Mouse (Mus musculus): ENCODE measurements around the gene Gm29797. TPM values are rescaled to one million over a fixed set of nuclear protein-coding genes. Genes with fewer than 3 reads are reported as not detected.

Gene Gm29797
- polyA plus RNA-seq, 1 experiment, result not detected

- no peak overlapping the region for H3K27ac ChIP-seq (ENCODE audit: insufficient read depth, low read depth, low read length)
- peaks cover 14% of the 10 kb centered on the region for H3K4me1 ChIP-seq (ENCODE audit: control insufficient read depth, insufficient read depth, low read length)
- 7% methylated on average over 56 of the region's 56 CpGs for WGBS
- TF ChIP-seq CTCF (IDR thresholded peaks at IDR 0.05; ENCODE audit: insufficient read depth, low read depth, low read length) (no peak), POLR2A (IDR thresholded peaks at IDR 0.05; ENCODE audit: insufficient read depth, low read depth, low read length) (no peak)
- H3K4me3 ChIP-seq (ENCODE audit: insufficient read depth, low read depth, low read length), result peak overlapping the region; percentile 44
These were observed 13.6 kb downstream of the Gm29797 start for GRCm38 (mm10) chr2:181670285-181670912.

GRCm38 (mm10) chr2:181670913-181671311 is 14.1 kb downstream of the Gm29797 start:
- Histone ChIP-seq H3K27ac (ENCODE audit: insufficient read depth, low read depth, low read length) (no peak overlapping the region), H3K4me1 (ENCODE audit: control insufficient read depth, insufficient read depth, low read length) (peaks cover 18% of the 10 kb centered on the region), H3K4me3 (ENCODE audit: insufficient read depth, low read depth, low read length) (peak overlapping the region; percentile 44)
- WGBS, result 1% methylated on average over 41 of the region's 41 CpGs
- no peak for TF ChIP-seq CTCF (IDR thresholded peaks at IDR 0.05; ENCODE audit: insufficient read depth, low read depth, low read length)
- TF ChIP-seq POLR2A (IDR thresholded peaks at IDR 0.05; ENCODE audit: insufficient read depth, low read depth, low read length), result no peak

- Histone ChIP-seq H3K27ac (ENCODE audit: insufficient read depth, low read depth, low read length) (no peak within 1 kb of the TSS), H3K4me3 (ENCODE audit: insufficient read depth, low read depth, low read length) (peak within 1 kb of the TSS; percentile 44), H3K4me1 (ENCODE audit: control insufficient read depth, insufficient read depth, low read length) (peaks cover 18% of the 10 kb centered on the region)
- WGBS, result 1% methylated on average over 43 of the region's 43 CpGs
- TF ChIP-seq POLR2A (IDR thresholded peaks at IDR 0.05; ENCODE audit: insufficient read depth, low read depth, low read length), result no peak
- TF ChIP-seq CTCF (IDR thresholded peaks at IDR 0.05; ENCODE audit: insufficient read depth, low read depth, low read length), result no peak
These were observed 14.5 kb downstream of the Gm29797 start, which contains the start of gene Sox18 for GRCm38 (mm10) chr2:181671326-181671725. Gene Sox18, minus strand, starts transcription at chr2:181671640.

- H3K4me3 ChIP-seq (ENCODE audit: insufficient read depth, low read depth, low read length), result no peak overlapping the region
- H3K27ac ChIP-seq (ENCODE audit: insufficient read depth, low read depth, low read length), result no peak overlapping the region
- H3K4me1 ChIP-seq (ENCODE audit: control insufficient read depth, insufficient read depth, low read length), result peaks cover 18% of the 10 kb centered on the region
- 42% methylated on average over 7 of the region's 7 CpGs for WGBS
- TF ChIP-seq CTCF (IDR thresholded peaks at IDR 0.05; ENCODE audit: insufficient read depth, low read depth, low read length) (no peak), POLR2A (IDR thresholded peaks at IDR 0.05; ENCODE audit: insufficient read depth, low read depth, low read length) (no peak)
These were observed 15.2 kb downstream of the Gm29797 start for GRCm38 (mm10) chr2:181671984-181672383.

- H3K4me1 ChIP-seq (ENCODE audit: control insufficient read depth, insufficient read depth, low read length), result peaks cover 18% of the 10 kb centered on the region
- WGBS, result 55% methylated on average over 1 of the region's 1 CpGs
- no peak overlapping the region for H3K27ac ChIP-seq (ENCODE audit: insufficient read depth, low read depth, low read length)
- H3K4me3 ChIP-seq (ENCODE audit: insufficient read depth, low read depth, low read length), result no peak overlapping the region
- TF ChIP-seq CTCF (IDR thresholded peaks at IDR 0.05; ENCODE audit: insufficient read depth, low read depth, low read length), result no peak
These were observed 16.7 kb downstream of the Gm29797 start for GRCm38 (mm10) chr2:181673501-181673900.

- Histone ChIP-seq H3K4me1 (ENCODE audit: control insufficient read depth, insufficient read depth, low read length) (peaks cover 21% of the 10 kb centered on the region), H3K4me3 (ENCODE audit: insufficient read depth, low read depth, low read length) (no peak overlapping the region), H3K27ac (ENCODE audit: insufficient read depth, low read depth, low read length) (no peak overlapping the region)
- WGBS, result 87% methylated on average over 4 of the region's 4 CpGs
- no peak for TF ChIP-seq CTCF (IDR thresholded peaks at IDR 0.05; ENCODE audit: insufficient read depth, low read depth, low read length)
These were observed 18.1 kb downstream of the Gm29797 start for GRCm38 (mm10) chr2:181674934-181675333.

GRCm38 (mm10) chr2:181675454-181675853 is 18.6 kb downstream of the Gm29797 start:
- Histone ChIP-seq H3K27ac (ENCODE audit: insufficient read depth, low read depth, low read length) (no peak overlapping the region), H3K4me1 (ENCODE audit: control insufficient read depth, insufficient read depth, low read length) (peaks cover 21% of the 10 kb centered on the region), H3K4me3 (ENCODE audit: insufficient read depth, low read depth, low read length) (no peak overlapping the region)
- WGBS, result 13% methylated on average over 14 of the region's 14 CpGs
- no peak for TF ChIP-seq POLR2A (IDR thresholded peaks at IDR 0.05; ENCODE audit: insufficient read depth, low read depth, low read length)
- TF ChIP-seq CTCF (IDR thresholded peaks at IDR 0.05; ENCODE audit: insufficient read depth, low read depth, low read length), result no peak

- Histone ChIP-seq H3K27ac (ENCODE audit: insufficient read depth, low read depth, low read length) (no peak overlapping the region), H3K4me1 (ENCODE audit: control insufficient read depth, insufficient read depth, low read length) (peaks cover 18% of the 10 kb centered on the region), H3K4me3 (ENCODE audit: insufficient read depth, low read depth, low read length) (no peak overlapping the region)
- TF ChIP-seq POLR2A (IDR thresholded peaks at IDR 0.05; ENCODE audit: insufficient read depth, low read depth, low read length) (no peak), CTCF (IDR thresholded peaks at IDR 0.05; ENCODE audit: insufficient read depth, low read depth, low read length) (no peak)
- 37% methylated on average over 2 of the region's 2 CpGs for WGBS
These were observed 19.6 kb downstream of the Gm29797 start for GRCm38 (mm10) chr2:181676424-181676823.

GRCm38 (mm10) chr2:181677096-181677754 is 20.4 kb downstream of the Gm29797 start:
- H3K4me1 ChIP-seq (ENCODE audit: control insufficient read depth, insufficient read depth, low read length), result peaks cover 15% of the 10 kb centered on the region
- H3K27ac ChIP-seq (ENCODE audit: insufficient read depth, low read depth, low read length), result no peak overlapping the region
- WGBS, result 63% methylated on average over 5 of the region's 5 CpGs
- TF ChIP-seq POLR2A (IDR thresholded peaks at IDR 0.05; ENCODE audit: insufficient read depth, low read depth, low read length), result no peak
- no peak for TF ChIP-seq CTCF (IDR thresholded peaks at IDR 0.05; ENCODE audit: insufficient read depth, low read depth, low read length)
- no peak overlapping the region for H3K4me3 ChIP-seq (ENCODE audit: insufficient read depth, low read depth, low read length)
